Mouse (Mus musculus): Measurements from ENCODE around the gene Alg14.

DNA sequence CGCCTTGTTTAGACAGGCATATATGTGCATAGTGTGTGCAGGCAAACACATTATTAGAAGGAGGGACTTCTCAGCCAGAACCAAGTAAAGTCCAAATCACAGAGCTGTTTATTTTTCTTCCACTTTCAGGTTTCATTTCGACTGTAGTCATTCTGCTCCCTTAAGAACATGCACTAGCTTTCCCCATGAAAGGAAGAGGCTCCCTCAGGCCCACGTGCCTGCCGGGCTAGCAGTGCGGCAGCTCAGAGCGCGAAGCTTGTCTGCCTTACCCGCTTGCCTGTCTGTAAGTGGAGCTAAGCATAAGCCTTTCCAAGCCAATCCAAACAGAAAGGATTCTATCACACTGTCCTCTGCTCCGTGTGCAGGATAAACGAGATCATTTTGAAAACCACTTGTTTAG lies 38.1 kb downstream of the Alg14 start:
- TF ChIP-seq CTCF (IDR thresholded peaks at IDR 0.05; ENCODE audit: borderline replicate concordance, control insufficient read depth, extremely low read depth, insufficient read depth, low read length, poor library complexity) (no peak), POLR2A (IDR thresholded peaks at IDR 0.05; ENCODE audit: control insufficient read depth, extremely low read depth, insufficient read depth, low read length, poor library complexity) (no peak)
